Mouse (Mus musculus) hindbrain, embryonic 10.5 days (tissue): Measurements from ENCODE around the gene Atp13a1. TPM values are rescaled to one million over a fixed set of nuclear protein-coding genes. Genes with fewer than 3 reads are reported as not detected.

Experiments
- DNase-seq: peaks from one replicate; pipeline ENCODE4 v3.0.0-alpha.2; 2017; ENCODE audit warnings: low spot score
- H3K27ac ChIP-seq: fragments of 300-500 bp; sonication (generic); 2 replicates; pipeline ENCODE4 v1.5.1; 2016; ENCODE audit warnings: mild to moderate bottlenecking, moderate library complexity
- H3K27me3 ChIP-seq: fragments of 300-500 bp; sonication (generic); 2 replicates; pipeline ENCODE4 v1.6.1; 2016; ENCODE audit warnings: mild to moderate bottlenecking; ENCODE audit not compliant: poor library complexity, insufficient read depth, severe bottlenecking
- H3K36me3 ChIP-seq: fragments of 300-500 bp; sonication (generic); 2 replicates; pipeline ENCODE4 v1.6.1; 2016; ENCODE audit warnings: mild to moderate bottlenecking, moderate library complexity
- H3K4me1 ChIP-seq: fragments of 300-500 bp; sonication (generic); replicated peaks from 2 replicates; pipeline ENCODE4 v1.6.1; 2016; ENCODE audit warnings: mild to moderate bottlenecking
- H3K4me3 ChIP-seq: fragments of 300-500 bp; sonication (generic); 2 replicates; pipeline ENCODE4 v1.5.1; 2016; ENCODE audit warnings: mild to moderate bottlenecking, moderate library complexity
- H3K9me3 ChIP-seq: fragments of 300-500 bp; sonication (generic); 2 replicates; pipeline ENCODE4 v1.6.1; 2016; ENCODE audit warnings: mild to moderate bottlenecking, moderate library complexity
- WGBS: fragments of 180-500 bp; shearing (Covaris S2); methylation state at CpG from one replicate; pipeline ENCODE4 v1.1.7; 2016; 5-methylcytosine and 5-hydroxymethylcytosine counted together
- polyA plus RNA-seq: library from polyadenylated mRNA; unstranded; fragments of >200 nt; fragmentation: Nextera tagmentation; extraction: Ambion mirVana; gene quantifications from 2 replicates; pipeline ENCODE4 v1.2.1, GENCODE M21; 2016

The Atp13a1 gene
- polyA plus RNA-seq, 1 experiment from 2014 or later = 61.1 TPM

GRCm38 (mm10) chr8:69789731-69790130 is 1.2 kb upstream of the Atp13a1 start:
- WGBS = 76% methylated on average over 5 of the region's 5 CpGs
- Histone ChIP-seq H3K4me3 (peak overlapping the region; percentile 100), H3K36me3 (peaks cover 22% of the 10 kb centered on the region), H3K9me3 (no peaks in the 10 kb centered on the region), H3K27ac (no peak overlapping the region), H3K4me1 (peaks cover 28% of the 10 kb centered on the region), H3K27me3 (no peaks in the 10 kb centered on the region)
- no peak for DNase-seq

DNA sequence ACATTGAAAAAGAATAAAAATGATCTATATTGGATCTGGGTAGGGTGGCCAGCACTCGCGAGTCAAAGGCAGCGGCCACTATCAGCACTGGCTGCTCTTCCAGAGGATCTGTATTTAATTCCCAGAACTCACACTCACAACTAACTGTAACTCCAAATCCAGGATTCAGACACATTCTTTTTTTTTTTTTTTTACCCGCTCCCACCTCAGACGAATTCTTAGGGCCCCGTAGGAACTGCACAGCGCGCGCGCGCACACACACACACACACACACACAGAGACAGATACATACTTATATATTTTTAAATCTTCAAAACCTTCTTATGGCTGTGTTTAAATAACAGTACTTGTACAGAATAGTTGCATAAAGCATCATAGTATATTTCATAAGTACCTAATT is 599 bp upstream of the Atp13a1 start:
- Histone ChIP-seq H3K4me3 (peak overlapping the region; percentile 100), H3K9me3 (no peaks in the 10 kb centered on the region), H3K36me3 (peaks cover 29% of the 10 kb centered on the region), H3K27me3 (no peaks in the 10 kb centered on the region), H3K4me1 (peaks cover 28% of the 10 kb centered on the region), H3K27ac (peak overlapping the region; percentile 97)
- DNase-seq = no peak
- 33% methylated on average over 11 of the region's 11 CpGs for WGBS

GRCm38 (mm10) chr8:69791415-69792068 is 579 bp downstream of the Atp13a1 start:
- no peak for DNase-seq
- WGBS = under 1% methylated on average over 48 of the region's 48 CpGs
- Histone ChIP-seq H3K4me1 (peaks cover 28% of the 10 kb centered on the region), H3K27me3 (no peaks in the 10 kb centered on the region), H3K9me3 (no peaks in the 10 kb centered on the region), H3K4me3 (peak overlapping the region; percentile 100), H3K27ac (peak overlapping the region; percentile 97), H3K36me3 (peaks cover 41% of the 10 kb centered on the region)

DNA sequence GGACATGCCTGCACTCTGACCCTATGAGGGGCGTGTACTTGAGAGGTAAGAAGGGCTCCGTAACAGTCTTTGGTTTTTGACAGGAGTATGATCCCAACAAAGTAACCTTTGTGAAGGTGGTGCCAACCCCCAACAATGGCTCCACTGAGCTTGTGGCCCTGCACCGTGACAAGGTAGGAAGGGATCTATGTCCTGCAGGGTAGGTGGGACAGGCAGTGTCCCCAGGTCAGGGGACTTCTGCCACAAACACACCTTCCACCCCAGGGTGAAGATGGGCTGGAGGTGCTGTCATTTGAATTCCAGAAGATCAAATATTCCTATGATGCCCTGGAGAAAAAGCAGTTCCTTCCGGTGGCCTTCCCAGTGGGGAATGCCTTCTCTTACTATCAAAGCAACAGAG is 2.7 kb downstream of the Atp13a1 start:
- H3K4me3 ChIP-seq = no peak overlapping the region
- no peak for DNase-seq
- H3K36me3 ChIP-seq = peaks cover 62% of the 10 kb centered on the region
- peaks cover 28% of the 10 kb centered on the region for H3K4me1 ChIP-seq
- WGBS = 90% methylated on average over 4 of the region's 4 CpGs
- no peaks in the 10 kb centered on the region for H3K27me3 ChIP-seq
- H3K9me3 ChIP-seq = no peaks in the 10 kb centered on the region
- no peak overlapping the region for H3K27ac ChIP-seq

DNA sequence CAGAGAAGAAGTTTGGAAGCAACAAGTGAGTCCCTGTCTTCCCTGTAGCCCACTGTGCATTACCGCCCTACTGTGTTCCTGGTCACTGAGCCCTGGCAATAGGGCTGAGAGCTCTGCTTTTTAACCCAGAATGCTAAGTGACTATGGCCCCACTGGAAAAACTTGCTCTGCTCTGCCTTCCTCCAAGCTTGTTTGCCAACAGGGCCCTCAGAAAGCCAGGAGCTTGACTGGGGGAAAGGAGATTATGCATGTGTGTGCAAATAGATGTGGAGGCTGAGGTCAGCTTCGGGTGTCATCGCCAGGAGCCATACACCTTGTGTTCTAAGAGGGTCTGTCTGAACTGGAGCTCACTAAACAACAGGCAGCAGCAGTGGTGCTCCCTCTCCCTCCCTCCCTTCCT is 3.1 kb downstream of the Atp13a1 start:
- Histone ChIP-seq H3K4me1 (peaks cover 28% of the 10 kb centered on the region), H3K4me3 (no peak overlapping the region), H3K36me3 (peaks cover 66% of the 10 kb centered on the region), H3K9me3 (no peaks in the 10 kb centered on the region), H3K27me3 (no peaks in the 10 kb centered on the region), H3K27ac (no peak overlapping the region)
- 96% methylated on average over 3 of the region's 3 CpGs for WGBS
- no peak for DNase-seq

- Histone ChIP-seq H3K4me3 (no peak overlapping the region), H3K9me3 (no peaks in the 10 kb centered on the region), H3K27ac (no peak overlapping the region), H3K36me3 (peaks cover 74% of the 10 kb centered on the region), H3K27me3 (no peaks in the 10 kb centered on the region), H3K4me1 (peaks cover 26% of the 10 kb centered on the region)
- WGBS = 96% methylated on average over 6 of the region's 6 CpGs
- DNase-seq = no peak
Observed at GRCm38 (mm10) chr8:69794901-69795300, 3.9 kb downstream of the Atp13a1 start.

DNA sequence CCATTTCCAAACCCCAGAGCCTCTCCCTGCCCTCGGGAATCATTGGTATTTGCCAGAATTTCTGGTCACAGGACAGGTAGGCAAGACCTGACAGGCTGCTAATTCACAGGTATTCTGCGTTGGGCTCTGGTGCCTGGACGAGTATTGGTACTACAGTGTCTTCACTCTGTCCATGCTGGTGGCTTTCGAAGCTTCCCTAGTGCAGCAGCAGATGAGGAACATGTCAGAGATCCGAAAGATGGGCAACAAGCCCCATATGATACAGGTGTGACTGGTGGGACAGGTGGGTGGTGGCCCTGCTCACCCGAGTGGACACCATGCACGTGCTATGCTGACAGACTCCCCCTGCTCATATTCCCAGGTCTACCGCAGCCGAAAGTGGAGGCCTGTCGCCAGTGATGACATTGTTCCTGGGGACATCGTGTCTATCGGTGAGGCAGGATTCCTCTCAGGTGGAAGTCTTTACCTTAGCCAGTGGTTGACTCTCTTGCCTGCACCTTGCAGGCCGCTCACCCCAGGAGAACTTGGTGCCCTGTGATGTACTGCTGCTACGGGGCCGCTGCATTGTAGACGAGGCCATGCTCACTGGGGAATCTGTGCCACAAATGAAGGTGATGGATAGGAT is 5.9 kb downstream of the Atp13a1 start:
- Histone ChIP-seq H3K36me3 (peaks cover 93% of the 10 kb centered on the region), H3K4me1 (peaks cover 16% of the 10 kb centered on the region), H3K27me3 (no peaks in the 10 kb centered on the region), H3K27ac (no peak overlapping the region), H3K9me3 (no peaks in the 10 kb centered on the region), H3K4me3 (no peak overlapping the region)
- no peak for DNase-seq
- WGBS = 94% methylated on average over 16 of the region's 16 CpGs

- H3K36me3 ChIP-seq = peaks cover 100% of the 10 kb centered on the region
- no peaks in the 10 kb centered on the region for H3K27me3 ChIP-seq
- H3K4me1 ChIP-seq = peaks cover 7% of the 10 kb centered on the region
- no peaks in the 10 kb centered on the region for H3K9me3 ChIP-seq
- no peak for DNase-seq
- H3K4me3 ChIP-seq = no peak overlapping the region
- H3K27ac ChIP-seq = no peak overlapping the region
- WGBS = 93% methylated on average over 10 of the region's 10 CpGs
Observed at GRCm38 (mm10) chr8:69797661-69798060, 6.7 kb downstream of the Atp13a1 start.

- H3K36me3 ChIP-seq = peaks cover 100% of the 10 kb centered on the region
- DNase-seq = no peak
Observed at GRCm38 (mm10) chr8:69799261-69799660, 8.3 kb downstream of the Atp13a1 start.

GRCm38 (mm10) chr8:69799946-69800345 is 9.0 kb downstream of the Atp13a1 start:
- H3K27ac ChIP-seq = no peak overlapping the region
- peaks cover 99% of the 10 kb centered on the region for H3K36me3 ChIP-seq
- WGBS = 91% methylated on average over 5 of the region's 5 CpGs
- no peak for DNase-seq
- H3K27me3 ChIP-seq = no peaks in the 10 kb centered on the region
- no peaks in the 10 kb centered on the region for H3K9me3 ChIP-seq
- no peaks in the 10 kb centered on the region for H3K4me1 ChIP-seq
- no peak overlapping the region for H3K4me3 ChIP-seq

More at GRCm38 (mm10) chr8:69799261-69799660, 8.3 kb downstream of the Atp13a1 start:
- no peaks in the 10 kb centered on the region for H3K9me3 ChIP-seq
- H3K4me3 ChIP-seq = no peak overlapping the region
- H3K27me3 ChIP-seq = no peaks in the 10 kb centered on the region
- H3K27ac ChIP-seq = no peak overlapping the region
- no peaks in the 10 kb centered on the region for H3K4me1 ChIP-seq
- 90% methylated on average over 8 of the region's 8 CpGs for WGBS

DNA sequence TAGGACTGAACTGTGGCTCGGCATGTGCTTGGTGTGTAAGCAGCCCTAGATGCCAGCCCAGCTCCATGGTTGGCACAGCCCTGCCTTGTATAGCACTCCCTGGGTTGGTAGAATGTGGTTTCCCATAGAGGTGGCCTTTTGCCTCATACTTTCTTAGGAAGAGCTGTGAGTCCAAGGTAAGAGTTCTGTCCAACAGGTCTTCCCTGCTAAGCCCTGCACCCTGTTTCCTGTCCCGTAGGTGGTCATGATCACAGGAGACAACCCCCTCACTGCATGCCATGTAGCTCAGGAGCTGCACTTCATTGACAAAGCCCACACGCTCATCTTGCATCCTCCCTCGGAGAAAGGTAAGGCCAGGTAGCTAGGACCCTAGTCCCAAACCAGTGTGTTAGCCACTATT is 10.8 kb downstream of the Atp13a1 start:
- Histone ChIP-seq H3K27me3 (no peaks in the 10 kb centered on the region), H3K4me3 (no peak overlapping the region), H3K9me3 (no peaks in the 10 kb centered on the region), H3K27ac (no peak overlapping the region), H3K36me3 (peaks cover 99% of the 10 kb centered on the region), H3K4me1 (no peaks in the 10 kb centered on the region)
- DNase-seq = no peak
- 97% methylated on average over 4 of the region's 4 CpGs for WGBS

DNA sequence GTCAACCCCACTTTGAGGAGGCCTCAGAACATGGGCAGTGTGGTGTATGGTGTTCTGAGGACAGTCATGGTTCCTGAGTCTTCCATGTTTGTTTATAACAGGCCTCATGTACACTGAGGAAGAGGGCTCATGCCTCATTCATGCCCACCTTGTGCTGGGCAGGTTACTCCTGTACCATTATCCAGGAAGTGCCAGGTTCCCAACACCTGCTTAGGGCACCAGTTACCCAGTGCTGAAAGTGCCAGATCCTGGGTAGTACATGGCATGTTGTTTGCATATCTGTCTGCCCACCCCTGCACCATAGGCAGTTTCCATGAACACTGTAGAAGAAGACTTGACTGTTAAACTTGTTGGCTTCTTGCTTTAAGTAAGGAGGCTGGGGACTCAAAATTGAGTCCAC is 11.3 kb downstream of the Atp13a1 start:
- H3K36me3 ChIP-seq = peaks cover 99% of the 10 kb centered on the region
- no peaks in the 10 kb centered on the region for H3K27me3 ChIP-seq
- no peaks in the 10 kb centered on the region for H3K4me1 ChIP-seq
- H3K27ac ChIP-seq = no peak overlapping the region
- no peak overlapping the region for H3K4me3 ChIP-seq
- H3K9me3 ChIP-seq = no peaks in the 10 kb centered on the region
- DNase-seq = no peak

- Histone ChIP-seq H3K27me3 (no peaks in the 10 kb centered on the region), H3K36me3 (peaks cover 99% of the 10 kb centered on the region), H3K4me3 (no peak overlapping the region), H3K4me1 (peaks cover 4% of the 10 kb centered on the region), H3K9me3 (no peaks in the 10 kb centered on the region), H3K27ac (no peak overlapping the region)
- no peak for DNase-seq
- 93% methylated on average over 7 of the region's 7 CpGs for WGBS
Observed at GRCm38 (mm10) chr8:69803366-69803765, 12.4 kb downstream of the Atp13a1 start.
